Mouse (Mus musculus) gastrocnemius, adult 8-10 months (tissue): ENCODE data around the gene Dip2b. TPM values are rescaled to one million over a fixed set of nuclear protein-coding genes. Genes with fewer than 3 reads are reported as not detected.

ENCODE experiments used
- DNase-seq, 2 experiments: peaks; one replicate each; pipeline ENCODE4 v3.0.0; 2022; ENCODE audit warnings: low spot score in 2 of 2
- total RNA-seq, 4 experiments: library from RNA; stranded (reverse); gene quantifications; 2 replicates each; pipeline ENCODE4 v1.2.4; 2022

Dip2b gene
- total RNA-seq, 4 experiments from 2014 or later = 5.7 to 6.2 (median 5.7) TPM

DNA sequence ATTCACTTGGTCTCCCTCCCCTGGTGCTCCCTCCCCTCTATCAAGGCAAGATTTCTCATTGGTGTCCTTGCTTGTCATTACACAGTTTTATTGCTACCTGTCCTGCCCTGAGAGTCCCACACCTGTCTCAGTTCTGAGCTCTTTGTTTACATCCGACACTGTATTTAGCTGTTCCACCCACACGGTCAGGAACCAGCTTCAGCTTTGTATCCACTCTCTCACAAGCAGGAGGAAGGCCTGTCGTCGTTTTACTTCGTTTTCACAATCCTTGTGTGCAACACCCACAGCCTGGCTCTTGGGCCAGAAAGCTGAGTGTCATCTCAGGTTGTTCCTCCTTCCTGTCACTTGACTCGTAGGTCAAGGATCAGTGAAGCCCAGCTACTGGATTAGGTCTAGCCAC lies 45.4 kb downstream of the Dip2b start:
- DNase-seq = no peak

DNA sequence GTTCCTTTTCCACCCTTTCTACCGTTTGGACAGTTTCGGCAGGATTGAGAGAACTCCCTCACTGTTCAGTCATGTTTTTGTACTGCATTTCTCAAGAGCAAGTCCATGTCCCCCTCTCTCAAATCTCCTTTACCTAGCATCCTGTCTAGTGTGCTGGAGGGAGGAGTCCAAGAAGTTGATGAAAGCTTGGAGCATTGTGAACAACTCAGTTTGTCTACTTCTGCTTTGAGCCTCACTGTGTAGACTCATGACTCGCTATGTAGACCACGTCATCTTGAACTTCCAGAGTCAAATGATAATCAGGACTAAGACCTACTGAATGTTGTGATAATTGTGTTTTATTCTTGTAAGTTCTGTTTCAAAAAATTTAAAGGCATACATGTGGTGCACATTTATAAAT lies 46.4 kb downstream of the Dip2b start:
- no peak for DNase-seq

DNA sequence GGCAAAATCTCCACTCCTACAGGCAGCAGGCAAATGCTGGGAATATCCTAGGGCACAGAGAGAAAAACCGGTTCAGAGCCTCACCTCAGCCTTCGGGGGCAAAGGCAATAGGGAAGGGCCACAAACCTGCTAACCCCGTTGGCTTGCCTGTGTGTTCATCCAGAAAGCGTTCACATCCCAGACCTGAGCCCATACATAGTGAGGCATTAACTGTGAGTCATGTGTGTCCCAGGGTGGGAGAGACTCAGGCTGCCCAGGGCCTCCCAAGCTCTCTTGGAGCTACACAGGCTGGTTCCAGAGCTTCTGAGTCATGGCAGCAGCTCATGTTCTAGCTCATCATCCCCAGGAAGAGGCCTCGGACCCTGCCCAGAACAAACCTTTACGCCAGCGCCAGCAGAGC lies 49.6 kb downstream of the Dip2b start:
- no peak for DNase-seq

DNA sequence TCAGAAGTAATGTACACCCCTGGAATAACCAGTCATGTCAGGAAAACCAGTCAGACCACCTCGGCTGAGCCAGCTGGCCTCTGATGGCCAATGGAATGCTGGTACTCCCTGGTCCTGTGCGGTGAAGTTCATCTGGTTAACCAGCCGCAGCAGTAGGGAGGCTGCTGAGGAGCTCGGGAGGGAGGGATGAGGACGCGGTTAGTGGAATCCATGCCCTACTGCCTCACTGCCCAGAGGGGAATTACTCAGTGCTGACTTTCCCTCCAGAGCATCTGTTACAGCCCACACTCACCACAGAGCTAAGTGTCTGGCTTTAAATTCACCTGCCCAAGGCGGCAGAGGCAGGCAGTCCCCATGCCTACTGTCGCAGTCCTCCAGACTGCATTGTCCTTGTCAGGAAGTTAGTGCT lies 51.2 kb downstream of the Dip2b start:
- no peak for DNase-seq

DNA sequence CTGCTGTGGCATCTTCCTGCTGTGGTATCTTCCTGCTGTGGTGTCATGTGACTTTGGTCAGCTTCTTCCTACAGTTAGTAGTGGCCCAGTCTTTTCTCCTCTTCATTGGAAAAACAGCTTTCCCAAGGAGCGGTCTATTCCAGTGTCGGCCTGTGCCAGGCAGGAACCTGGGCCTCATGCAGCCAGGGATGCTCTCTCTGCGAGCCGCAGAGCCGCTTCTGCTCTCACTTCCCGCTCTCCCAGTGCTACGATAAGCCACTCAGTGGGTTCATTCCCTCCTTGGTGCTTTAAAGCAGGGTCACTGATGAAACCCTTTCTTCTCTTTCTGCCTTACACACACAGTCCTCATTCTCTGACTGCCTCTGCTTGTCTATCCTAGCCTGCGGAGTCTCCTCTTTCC lies 53.4 kb downstream of the Dip2b start:
- no peak for DNase-seq

DNA sequence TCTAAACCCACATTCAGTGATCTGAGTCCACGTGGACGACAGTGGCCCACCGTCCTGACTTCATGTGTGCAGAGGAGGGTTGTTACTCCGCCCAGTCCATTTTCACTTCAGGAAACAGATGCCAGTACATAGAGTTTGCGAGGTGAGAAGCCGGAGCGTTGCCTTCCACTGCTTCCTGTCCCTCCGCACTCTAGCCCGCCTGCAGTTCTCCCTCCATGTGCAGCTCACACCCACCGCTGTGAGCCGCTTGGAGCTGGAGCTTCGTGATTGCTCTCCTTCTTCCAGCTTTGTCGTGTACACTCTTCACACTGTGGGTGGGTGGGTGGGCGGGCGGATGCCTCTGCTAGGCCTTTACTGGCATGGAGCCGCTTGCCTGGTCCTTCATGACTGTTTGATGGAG lies 53.8 kb downstream of the Dip2b start:
- no peak for DNase-seq

DNA sequence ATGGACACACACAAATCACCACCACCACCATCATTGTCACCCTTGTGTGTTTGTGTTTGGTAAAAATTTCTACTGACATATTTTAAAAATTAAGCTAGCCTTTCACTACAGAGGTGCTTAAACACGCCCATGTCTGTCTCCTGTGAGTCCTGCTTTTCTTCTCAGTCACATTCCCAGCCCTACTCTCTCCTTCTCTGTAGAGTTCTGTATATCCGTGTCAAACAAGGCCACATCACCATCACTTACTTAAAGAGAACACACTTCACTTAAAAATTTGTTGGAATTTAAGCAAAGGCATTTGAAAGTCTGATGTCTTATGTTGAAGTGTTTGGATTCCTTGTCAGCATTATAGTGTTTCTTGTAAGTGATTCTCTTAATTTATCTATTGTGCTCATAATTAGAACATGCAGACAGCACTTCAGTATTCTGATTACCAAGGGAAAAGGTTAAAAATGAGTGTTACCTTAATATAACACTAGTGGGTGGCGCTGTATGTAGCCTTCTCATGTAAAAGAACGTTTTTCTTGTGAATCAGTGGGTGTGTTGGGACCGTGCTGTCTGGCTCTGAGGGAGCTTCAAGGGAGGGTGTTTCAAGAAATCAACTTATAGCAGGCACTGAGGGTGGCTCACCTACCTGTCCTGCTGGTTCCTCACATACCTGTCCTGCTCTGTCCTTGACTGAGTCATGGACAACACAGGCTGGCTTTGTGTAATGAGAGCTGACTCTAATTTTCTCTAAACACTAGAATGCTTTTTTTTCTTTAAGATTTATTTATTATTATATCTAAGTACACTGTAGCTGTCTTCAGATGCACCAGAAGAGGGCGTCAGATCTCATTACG lies 58.3 kb downstream of the Dip2b start:
- no peak for DNase-seq

DNA sequence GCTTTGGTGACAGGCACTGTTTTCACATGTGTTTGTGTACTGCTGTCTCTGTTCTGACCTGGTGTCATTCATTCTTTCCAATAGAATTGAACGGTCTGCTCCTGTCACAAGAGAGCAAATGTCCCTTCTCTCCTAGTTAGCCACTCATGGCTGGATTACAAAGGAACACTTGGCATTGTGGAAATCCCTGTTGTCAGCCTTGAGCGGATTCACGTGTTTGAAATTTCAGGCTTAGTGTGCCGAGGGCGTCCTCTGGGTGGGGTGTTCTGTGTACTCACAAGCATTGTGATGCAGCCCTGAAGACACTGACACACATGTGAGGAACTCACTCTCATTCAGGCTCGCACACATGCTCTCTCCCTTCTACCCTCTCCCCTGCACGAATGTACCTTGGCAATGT lies 61.9 kb downstream of the Dip2b start:
- no peak for DNase-seq

DNA sequence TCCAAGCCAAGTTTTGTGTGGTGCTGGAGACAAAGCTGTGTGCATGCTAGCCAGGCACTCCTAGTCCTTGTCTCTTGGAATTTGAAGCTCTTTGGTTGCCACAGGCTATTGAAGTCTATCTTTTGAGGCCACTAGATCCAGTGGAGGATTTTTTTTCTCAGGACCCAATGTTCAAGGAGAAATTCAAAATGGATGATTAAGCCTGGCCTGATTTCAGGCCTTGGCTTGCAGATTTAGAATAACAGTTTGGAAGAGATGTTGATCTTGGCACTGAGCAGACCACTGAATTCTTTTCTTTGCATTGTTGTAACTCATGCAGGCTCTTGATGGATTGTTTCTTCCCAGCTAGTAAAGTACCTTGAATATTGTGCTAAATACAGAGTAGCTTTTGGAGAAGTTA lies 62.7 kb downstream of the Dip2b start:
- no peak for DNase-seq

DNA sequence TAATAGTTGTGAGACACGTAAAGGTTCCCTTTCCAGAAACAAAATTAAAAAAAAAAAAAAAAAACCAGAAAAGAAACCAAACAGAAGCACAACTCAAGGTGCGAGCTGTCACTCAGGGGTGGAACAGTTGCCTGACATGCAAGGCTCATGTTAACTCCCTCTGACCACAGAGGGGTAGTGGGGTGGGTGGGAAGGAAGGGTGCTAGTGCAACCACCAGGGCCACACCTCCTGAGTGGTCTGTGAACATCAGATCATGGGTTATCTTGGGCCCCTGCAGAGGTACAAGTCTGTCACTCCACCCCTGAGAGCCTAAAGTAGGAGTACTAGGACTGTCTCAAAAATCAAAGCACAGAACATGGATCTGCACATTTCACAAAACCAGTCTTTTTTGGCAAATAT lies 65.7 kb downstream of the Dip2b start:
- DNase-seq = no peak

DNA sequence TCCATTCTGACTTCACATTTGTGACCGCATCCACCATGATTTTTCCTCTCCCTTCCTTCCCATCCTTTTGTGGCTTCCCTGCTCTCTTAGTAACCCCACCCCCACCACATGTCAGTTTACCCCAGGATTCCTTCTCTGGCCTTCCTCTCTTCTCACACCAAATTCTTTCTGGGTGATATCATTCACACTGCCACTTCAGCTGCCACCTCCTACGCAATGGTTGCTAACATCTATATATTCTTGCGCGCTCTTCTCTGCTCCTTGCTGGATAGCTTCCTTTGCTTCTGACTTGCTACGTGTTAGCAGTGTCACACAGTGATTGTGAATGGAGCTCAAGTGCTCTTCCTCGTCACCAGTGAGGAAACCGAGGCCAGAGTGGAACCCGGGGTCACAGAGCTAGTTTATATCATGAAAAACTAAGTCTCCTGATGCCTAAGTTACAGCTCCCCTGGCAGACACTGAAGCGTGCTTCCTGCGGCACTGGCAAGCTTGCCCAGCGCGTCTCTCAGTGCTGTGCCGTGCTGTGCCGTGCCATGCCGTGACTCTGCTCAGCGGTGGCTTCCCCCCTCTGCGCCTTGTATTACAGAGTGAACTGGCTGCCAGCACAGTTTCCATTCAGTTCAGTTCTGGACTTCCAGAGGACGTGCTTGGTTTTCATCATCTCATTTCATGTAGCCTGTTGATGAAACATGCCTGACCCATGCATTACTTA lies 69.8 kb downstream of the Dip2b start:
- no peak for DNase-seq

DNA sequence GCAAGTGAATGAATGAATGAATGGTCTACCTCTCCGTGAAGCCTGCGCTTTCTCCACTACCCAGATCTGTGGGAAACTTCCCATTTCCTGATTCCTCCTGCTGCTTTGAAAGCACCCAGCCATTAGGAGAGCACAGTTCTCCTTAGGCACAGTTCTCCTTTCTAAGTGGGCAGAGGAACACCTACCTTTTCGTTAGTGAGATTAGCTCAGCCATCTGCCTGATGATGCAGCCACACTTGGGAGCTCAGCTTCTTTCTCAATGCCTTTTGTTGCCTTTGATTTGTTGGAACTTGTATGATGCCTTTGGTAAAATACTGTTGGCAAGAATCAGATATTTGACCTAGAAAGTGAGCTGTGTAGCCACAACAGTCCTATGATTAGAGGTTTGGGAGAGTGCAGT lies 71.5 kb downstream of the Dip2b start:
- DNase-seq = no peak

DNA sequence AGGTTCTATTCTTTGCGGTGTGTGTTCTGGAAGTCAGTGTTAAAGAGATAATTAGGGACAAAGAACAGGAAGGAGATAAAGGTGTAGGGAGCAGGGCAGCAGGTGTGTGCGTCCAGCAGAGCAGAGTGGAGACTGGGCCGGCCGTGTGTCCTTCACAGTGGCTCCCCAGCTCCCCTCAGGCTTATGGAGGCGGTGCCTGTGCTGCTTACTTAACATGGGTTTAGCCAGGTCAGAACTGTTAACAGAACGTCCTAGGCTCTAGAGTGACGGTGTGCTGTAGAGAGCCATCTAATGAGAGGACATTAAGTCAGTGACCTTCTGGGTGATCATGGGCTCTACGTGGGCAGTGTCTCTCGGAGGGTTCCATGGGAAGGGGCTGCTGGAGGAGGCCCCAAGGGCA lies 73.4 kb downstream of the Dip2b start:
- DNase-seq = no peak

DNA sequence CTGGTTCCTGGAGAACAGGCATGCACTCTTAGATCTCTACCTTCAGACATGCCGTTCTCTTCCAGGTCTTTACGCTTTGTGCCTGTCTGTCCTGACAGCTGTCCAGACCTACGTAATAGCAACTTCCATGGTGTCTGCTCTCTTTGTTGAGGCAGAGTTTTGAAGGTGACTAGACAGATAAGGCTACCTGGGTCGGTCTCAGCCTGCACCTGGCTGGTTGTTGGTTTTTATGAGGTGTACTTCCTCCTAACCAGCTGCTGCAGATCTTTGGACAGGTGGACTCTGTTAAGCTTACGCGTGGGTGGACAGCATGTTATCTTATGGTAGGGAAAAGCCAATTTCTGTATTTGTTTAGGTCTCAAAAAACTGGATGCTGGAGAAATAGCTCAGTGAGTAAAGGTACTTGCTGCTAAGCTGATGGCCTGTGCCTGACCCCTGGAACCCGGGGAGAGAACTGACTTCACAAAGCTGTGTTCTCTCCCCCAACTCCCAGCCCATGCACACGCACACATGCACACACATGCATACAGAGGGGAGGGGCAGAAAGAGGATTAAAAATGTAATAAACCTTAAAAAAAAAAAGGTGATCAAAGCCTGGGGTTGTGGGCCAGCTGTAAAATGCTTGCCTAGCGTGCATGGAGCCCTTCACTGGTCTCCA lies 74.0 kb downstream of the Dip2b start:
- DNase-seq = no peak

DNA sequence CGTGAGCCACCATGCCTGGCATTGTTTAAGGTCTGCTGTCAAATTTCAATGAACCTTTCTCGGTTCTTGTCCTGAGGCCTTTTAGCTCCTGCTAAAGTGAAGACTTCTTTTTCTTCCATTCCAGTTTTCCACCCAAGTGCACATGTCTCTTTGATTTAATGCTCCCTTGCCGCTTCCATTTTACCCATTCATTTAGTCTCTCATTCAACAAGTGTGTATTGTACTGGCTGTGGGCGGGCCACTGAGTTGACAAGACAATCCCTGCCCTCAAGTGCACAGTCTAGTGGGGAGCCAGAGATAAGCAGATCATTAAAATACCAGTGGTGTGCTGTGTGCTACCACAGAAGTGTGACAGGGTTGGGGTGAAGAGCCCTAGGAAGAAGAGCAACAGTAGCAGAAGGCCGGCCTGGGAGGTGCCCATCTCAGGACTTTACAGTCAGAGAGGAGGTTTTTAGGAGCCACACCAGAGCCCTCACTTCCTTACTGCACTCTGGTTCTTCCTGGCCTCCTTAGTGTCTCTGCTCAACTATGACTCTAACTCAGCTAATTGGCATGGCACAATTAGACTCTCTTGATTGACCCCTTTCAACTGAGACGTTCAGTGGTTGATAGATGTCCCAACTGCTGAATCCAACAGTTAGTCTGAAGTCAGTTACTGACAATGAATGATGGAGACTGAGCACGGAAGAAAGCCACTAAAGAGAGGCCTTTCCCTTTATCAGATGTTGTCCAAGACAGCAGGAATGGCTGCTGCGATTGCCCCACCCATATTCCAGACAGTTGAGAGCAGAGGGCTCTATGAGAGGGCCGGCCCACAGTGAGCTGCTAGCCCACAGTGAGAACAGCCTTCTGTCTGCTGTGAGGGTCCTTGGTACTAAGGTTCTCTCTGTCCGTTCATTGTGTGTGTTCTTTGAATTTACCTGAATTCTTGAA lies 75.1 kb downstream of the Dip2b start:
- DNase-seq = no peak

DNA sequence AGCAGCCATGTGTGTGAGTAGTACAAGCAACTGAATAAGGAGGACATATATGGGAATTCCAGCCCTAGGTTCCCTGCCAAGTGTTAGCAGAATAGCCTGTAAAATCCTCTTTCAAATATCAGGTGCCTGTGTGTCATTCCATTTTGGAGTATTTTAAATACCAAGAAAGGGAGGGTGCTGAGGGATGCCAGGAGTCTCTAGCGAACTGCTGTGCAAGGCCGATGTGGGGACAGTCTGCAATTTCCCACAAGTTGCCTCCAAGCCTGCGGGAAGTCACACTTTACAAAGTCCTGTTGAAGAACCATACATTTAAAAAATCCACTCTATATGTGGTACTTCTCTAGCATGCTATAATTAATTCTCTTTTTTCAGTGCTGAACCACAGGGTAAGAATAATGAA lies 77.0 kb downstream of the Dip2b start:
- no peak for DNase-seq

DNA sequence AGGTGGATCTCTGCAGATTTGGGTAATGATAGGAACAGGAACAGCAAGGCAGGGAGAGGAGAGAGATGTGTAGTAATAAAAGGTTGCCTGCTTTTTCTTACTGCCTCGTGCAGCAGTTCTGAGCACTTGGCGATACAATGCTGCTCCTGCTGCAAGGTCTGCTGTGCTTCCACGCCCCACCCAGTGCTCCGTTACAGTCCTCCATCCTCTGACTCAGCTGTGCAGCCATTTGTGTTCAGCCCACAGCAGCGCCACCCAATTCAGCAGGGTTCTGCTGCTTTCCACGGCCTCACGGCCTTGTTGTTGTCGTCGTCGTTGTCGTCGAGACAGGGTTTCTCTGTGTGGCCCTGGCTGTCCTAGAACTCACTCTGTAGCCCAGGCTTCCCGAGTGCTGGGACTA lies 77.9 kb downstream of the Dip2b start:
- DNase-seq = no peak

DNA sequence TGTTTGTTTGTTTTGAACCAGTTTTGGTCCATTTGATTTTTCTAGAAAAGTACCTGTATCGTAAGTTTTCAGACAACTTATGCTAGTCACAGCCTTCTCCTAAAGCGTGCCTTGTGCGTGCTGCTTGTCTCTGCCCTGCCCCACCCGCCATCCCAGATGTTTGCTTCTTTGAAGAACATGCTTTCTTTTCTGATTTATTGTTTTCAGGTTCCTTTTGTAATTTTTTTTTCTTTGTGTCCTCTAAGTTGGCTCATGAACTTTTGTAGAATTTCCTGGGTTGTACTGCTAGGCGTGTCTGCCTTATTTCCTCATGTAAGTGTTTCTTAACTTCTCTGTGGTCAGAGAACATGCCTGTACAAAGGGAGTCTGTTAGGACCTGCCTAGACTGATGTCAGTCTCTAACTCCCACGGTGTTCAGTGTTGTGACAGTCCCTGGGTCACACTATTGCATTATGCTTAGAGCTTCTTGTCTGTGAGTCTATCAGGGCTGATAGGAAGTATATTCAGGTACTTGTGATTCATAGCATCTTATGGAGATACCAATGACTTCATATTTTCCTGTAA lies 80.8 kb downstream of the Dip2b start:
- no peak for DNase-seq

DNA sequence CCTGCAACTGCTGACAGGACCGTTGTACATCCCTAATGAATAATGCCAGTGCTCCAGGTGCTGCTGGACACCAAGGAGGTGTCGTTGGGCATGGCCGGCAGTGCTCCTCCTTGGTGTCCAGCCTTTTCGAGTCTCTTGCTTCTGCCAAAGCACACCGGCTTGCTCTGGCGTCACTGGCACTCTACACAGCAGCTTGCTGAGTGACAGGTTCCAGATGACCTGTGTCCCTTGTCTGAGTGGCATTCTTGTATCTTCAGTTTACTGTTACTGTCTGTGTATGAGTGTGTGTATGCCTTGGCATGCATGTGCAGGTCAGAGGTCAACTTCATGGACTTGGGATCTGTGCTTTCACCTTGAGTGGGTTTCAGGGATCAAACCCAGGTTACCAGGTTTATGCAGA lies 83.0 kb downstream of the Dip2b start:
- DNase-seq = no peak

DNA sequence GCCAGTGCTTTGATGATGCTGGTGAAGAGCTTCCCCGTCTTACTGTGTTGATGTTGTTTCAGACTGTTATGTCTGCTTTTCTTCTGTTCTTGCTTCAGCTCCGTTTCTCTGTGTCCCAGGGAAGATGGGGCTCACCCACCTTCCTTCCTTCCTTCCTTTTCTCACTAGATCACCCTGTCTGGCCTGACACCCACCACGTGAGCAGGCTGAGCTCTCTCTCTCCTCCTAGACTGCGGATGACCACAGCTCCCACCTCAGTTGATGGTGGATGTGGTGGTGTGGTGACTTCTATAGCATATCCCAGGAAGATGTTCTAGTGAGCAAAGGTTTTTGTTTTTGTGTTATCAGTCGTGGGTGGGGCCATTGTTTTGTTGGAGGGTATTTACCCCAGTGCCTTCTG lies 85.4 kb downstream of the Dip2b start:
- DNase-seq = no peak

DNA sequence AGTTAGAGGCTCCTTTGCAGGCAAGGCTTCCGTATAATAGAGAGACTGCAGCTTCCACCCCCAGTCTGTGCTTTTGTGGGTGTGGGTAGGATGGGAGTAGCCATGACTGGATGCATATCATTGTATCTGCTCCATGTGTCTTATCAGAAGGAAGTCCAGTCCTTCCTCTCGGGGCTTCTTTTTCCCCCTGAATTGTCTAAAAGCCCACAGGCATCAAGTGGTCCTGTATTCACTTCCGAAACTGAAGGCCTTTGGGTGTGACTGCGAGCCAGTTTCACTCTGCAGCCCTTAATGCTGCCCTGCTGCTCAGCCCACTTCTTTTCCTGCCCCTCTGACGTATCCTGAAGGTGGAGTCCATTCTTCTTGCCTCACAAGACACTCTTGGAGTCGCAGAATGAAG lies 86.8 kb downstream of the Dip2b start:
- DNase-seq = no peak
